Mouse (Mus musculus) heart, postnatal 0 days (tissue): Measurements from ENCODE around the gene Mgat1.

Experiments
- CTCF ChIP-seq: IDR thresholded peaks from 2 replicates; pipeline ENCODE4 v1.5.1; 2016; ENCODE audit warnings: antibody characterized with exemption, control low read depth, low read depth
- EP300 ChIP-seq: IDR thresholded peaks from 2 replicates; pipeline ENCODE4 v1.6.1; 2016; ENCODE audit warnings: antibody characterized with exemption, low read depth

DNA sequence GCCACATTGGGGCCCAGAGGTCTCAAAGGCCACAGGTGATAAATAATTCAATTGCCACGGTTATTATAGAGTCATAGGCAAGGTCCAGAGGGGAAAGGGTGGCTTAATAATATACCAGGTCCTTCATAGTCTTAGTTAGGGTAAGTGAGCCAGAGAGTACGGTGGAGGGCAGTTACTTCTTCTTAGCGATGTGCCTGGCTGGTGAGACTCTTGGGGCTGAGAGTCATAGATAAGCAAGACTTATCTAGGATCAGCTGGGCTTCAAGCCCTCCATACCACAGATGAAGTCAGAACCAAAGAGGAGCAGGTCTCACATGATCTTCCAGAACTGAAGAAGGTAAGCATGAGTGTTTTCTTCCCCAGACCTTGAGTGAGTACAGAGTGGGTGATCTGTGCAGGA, 34.2 kb downstream of the Mgat1 start, which contains the start of gene Olfr1393:
- TF ChIP-seq CTCF, result no peak
- no peak for TF ChIP-seq EP300
